Mouse (Mus musculus): ENCODE data around the gene Rnft2. TPM values are rescaled to one million over a fixed set of nuclear protein-coding genes. Genes with fewer than 3 reads are reported as not detected.

Rnft2 gene
- polyA plus RNA-seq, 1 experiment from 2014 or later, result 11.9 TPM

DNA sequence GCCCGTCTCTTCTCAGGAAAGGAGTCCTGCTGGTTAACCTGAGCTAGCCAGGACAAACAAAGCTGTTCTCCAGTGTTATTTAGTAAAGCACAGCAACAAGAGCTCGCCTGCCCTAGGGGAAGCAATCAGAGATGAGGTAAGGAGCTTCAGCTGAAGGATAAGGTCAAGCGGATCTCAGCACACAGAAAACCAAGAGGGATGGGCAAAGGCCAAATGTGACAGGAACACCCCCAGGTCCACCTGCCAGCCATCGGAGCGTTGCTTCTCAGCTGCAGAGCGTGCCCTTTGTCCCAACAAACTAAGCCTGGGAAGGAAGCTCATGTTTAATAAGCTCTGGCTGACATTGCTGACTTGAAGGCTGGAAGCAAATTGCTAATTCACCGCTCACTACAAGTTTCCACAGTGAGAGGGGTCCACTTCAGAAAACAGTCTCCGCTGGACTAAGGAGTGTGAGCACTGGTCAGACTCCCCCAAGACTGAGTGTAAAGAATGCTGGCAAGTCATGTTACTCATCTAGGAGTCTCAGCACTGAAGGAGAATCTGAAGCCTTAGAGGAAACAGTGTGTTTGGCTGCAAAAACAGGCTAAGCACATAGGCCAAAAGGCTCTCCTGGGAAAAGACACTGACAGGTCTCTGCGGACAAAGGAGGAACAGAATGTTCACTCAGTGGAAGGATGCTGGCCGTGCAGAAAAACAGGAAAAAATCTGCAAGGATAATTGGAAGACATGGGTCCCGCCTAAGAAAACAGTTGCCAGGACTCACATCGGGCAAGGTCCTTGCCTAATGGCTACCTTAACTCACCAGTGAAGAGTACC, 101.5 kb downstream of the Rnft2 start:
- no peak for ATAC-seq
- Histone ChIP-seq H3K27me3 (ENCODE audit: control insufficient read depth, insufficient read depth, low read depth, low read length) (no peaks in the 10 kb centered on the region), H3K4me1 (ENCODE audit: control insufficient read depth, insufficient read depth, low read length) (peaks cover 25% of the 10 kb centered on the region), H3K4me3 (ENCODE audit: low read depth, low read length) (no peak overlapping the region), H3K9me3 (replicated peaks; ENCODE audit: control insufficient read depth, low read length, poor library complexity, severe bottlenecking) (no peaks in the 10 kb centered on the region), H3K36me3 (ENCODE audit: control insufficient read depth, insufficient read depth, low read length) (peaks cover 11% of the 10 kb centered on the region), H3K4me2 (ENCODE audit: low read length) (no peak overlapping the region), H3K9ac (ENCODE audit: low read depth, low read length) (no peak overlapping the region), H3K27ac (ENCODE audit: low read length) (no peak overlapping the region)
- 76% methylated on average over 12 of the region's 12 CpGs for WGBS

DNA sequence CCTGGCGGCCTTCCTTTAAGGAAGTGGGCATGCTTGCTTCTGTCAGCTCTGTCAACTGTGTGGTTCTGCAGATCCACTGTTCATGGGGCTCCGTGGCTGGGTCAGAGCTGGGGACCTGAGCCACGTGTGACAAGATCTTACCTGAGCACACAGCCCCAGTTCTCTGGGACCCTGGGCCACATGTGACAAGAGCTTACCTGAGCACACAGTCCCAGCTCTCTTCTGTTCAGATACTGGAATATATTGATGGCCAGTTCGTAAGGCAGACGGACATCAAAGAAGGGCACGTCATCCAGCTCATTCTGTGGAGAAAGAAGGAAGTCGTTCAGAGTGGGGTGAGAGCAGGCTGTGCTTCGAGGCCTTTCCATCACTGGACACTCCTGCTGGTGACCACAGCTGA, 102.4 kb downstream of the Rnft2 start:
- H3K4me2 ChIP-seq (ENCODE audit: low read length), result no peak overlapping the region
- H3K9me3 ChIP-seq (replicated peaks; ENCODE audit: control insufficient read depth, low read length, poor library complexity, severe bottlenecking), result no peaks in the 10 kb centered on the region
- no peak overlapping the region for H3K27ac ChIP-seq (ENCODE audit: low read length)
- no peak for ATAC-seq
- no peaks in the 10 kb centered on the region for H3K27me3 ChIP-seq (ENCODE audit: control insufficient read depth, insufficient read depth, low read depth, low read length)
- no peak overlapping the region for H3K4me3 ChIP-seq (ENCODE audit: low read depth, low read length)
- 90% methylated on average over 8 of the region's 8 CpGs for WGBS
- H3K36me3 ChIP-seq (ENCODE audit: control insufficient read depth, insufficient read depth, low read length), result peaks cover 11% of the 10 kb centered on the region
- H3K4me1 ChIP-seq (ENCODE audit: control insufficient read depth, insufficient read depth, low read length), result peaks cover 25% of the 10 kb centered on the region
- no peak overlapping the region for H3K9ac ChIP-seq (ENCODE audit: low read depth, low read length)

Other genes starting within 250 kb of the Rnft2 start
- 6.8 and 23.7 TPM in 2 replicates for gene Tesc, start 217.4 kb downstream of the Rnft2 start, polyA plus RNA-seq (2015; fragmentation: Nextera tagmentation; extraction: Ambion mirVana)
- 18.4 TPM in 2 replicates for gene Fbxw8, start 89.7 kb downstream of the Rnft2 start, polyA plus RNA-seq (2015; fragmentation: Nextera tagmentation; extraction: Ambion mirVana)
- 4.1 and 4.6 TPM in 2 replicates for gene Hrk, start 80.5 kb downstream of the Rnft2 start, polyA plus RNA-seq (2015; fragmentation: Nextera tagmentation; extraction: Ambion mirVana)
- gene 2410131K14Rik, start 111 bp upstream of the Rnft2 start, polyA plus RNA-seq (2015; fragmentation: Nextera tagmentation; extraction: Ambion mirVana), result 18.1 and 18.2 TPM in 2 replicates

Measured in midbrain, embryonic 16.5 days (tissue).